Mouse (Mus musculus): ENCODE results near the gene Mt1.
A peak's percentile ranks its signal among the peaks of the same experiment; 100 is the strongest.

The Mt1 gene

DNA sequence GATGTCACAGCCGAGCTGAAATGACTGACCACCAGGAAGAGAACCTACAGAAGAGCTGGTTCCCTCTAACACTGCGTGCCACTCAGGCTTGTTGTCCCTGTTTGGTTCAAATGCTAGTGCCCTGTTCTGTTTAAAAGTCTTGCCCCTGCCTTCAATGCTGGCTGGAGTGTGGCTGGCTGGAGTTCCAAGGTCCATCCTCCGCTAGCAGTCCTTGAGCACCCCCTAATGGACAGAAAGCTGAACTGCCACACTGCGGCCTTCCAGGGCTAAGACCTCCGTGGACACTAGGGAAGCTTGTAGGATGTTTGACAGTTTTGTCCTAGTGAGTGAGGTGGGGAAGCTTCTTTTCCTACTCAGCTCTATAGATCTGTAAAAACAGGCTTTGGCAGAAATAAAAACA lies 26.9 kb downstream of the Mt1 start:
- no peak for DNase-seq (ENCODE audit: low read depth, low spot score)

DNA sequence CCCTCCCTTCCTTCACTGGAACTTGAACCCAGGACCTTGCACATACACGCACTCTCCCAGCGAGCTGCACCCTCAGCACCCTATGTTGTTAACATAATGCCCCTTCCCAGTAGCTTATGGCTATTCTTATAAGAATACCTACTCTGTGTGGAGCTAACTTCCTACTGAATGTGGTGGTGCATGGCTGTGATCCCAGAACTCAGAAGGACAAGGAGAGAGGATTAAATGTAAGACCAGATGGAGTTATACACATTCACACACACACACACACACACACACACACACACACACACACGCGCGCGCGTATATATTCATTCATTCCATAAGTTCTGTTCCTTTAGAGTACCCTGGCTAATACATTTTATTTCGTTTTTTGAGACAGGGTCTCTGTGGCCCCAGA lies 27.4 kb downstream of the Mt1 start:
- no peak for DNase-seq (ENCODE audit: low read depth, low spot score)

DNA sequence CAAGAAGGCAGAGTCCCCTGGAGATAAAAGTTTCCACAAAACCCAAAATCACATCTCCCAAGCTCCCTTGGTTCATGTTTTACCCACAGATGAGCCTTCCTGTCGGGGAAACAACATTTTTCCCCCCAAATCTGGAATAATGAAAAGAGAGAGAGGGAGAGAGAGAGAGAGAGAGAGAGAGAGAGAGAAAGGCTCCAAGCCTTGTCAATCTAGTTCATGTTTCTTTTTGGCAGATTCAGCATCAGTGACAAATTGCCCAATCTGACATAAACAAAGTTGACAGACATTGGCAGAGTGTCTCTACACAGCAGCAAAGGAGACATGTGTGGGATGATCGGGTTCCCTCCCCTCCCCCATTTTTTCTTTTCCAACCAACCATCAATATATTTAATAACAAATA lies 28.6 kb downstream of the Mt1 start:
- DNase-seq (ENCODE audit: low read depth, low spot score): no peak

DNA sequence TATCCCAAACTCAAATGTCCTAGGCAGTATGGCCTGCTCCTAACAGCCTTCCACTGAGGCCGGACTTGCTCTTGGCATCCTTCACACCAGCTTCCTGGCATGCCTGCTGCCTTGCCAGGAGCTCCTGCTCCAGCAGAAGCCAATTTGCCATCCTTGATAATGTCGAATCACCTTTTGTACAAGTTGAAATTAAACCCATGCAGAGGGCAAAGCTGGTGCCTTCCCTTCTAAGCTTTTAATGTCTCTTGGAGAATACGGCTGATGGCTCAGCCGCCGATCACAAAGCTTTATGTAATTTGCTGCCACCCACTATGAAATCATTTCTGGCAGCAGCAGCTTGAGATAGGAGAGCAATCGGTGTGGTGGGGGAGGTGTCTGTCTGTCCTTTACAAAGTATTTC lies 30.8 kb downstream of the Mt1 start:
- DNase-seq (ENCODE audit: low read depth, low spot score): peak; percentile 87

DNA sequence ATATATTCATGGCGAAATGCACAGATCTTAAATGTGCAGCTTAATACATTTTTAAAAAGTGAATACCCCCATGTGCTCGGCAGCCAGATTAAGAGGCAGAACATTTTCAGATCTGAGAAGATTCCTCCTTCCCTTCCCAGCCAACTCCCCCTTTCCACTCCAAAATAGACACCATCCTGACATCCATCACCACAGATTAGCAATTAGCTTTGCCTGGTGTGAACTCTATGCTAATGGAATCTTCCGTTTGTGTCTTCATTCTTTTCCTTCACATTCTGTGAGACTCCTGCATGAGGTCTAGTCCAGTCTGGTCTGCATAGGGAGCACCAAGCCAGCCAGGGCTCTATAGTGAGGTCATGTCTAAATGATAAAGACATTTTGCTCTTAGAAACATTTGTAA lies 31.3 kb downstream of the Mt1 start:
- peak; percentile 74 for DNase-seq (ENCODE audit: low read depth, low spot score)

DNA sequence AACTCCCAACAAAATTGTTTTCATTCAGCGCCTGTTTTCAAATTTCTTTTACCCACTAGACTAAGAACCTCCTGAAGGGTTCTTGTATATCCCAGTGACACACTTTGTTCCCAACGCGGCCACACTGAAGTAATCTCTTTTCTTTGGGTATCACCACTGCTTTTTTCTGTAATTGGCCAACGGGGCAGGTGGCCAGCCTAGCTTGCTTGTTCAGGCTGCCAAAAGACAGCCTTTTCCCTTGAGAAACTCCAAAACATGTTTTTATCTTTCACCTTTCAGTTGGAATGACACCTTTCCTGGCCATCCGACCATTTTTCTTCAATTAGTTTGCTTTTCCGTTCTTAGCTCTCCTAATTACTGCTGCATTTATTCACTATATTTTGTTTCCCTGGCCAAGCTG lies 34.9 kb downstream of the Mt1 start:
- no peak for DNase-seq (ENCODE audit: low read depth, low spot score)

DNA sequence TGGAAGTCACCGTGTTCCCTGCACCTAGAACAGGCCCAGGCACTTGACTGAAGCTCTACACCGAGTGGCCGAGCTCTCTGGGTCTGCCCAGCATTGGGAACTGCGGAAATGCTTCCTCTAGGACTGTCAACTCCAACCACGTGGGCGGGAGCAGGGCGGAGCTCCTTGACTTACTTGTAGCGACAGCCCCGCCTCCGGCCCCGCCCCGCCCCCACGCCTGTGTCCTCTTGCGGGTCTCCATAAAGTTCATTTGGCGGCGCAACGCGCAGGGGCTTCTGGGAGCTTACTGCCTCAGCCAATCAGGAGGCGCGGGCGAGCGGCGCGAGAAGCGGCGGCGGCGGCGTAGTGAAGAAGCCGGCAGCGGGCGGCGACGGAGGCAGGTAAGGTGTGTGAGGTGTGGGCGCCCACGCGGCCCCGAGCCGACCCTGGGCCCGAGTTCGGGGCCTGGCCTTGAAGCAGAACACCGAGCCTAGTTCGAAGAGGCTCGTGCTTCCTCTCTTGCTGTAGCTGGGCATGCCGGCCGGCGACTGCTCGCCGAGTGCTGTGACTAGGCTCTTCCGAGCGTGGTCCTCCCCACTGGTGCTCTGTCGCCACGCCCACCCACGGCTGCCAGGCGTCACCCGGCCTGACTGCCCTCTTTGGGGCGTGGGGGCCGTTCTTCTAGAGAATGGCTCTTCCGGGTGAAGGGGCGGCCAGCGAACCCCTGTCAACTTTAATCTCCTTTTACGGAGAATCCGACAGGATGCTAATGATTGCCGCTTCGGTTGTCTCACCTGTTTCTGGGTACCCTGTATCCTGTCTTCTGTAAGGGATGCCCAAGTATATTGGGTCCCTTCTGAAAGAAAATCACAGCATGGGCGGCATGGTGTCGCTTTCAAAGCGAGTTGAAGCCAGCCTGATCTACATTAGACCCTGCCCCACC lies 35.6 kb downstream of the Mt1 start, which contains the start of gene Nup93:
Gene Nup93, plus strand, starts transcription at position 313 of the 922 bp plus-strand sequence.
- peak; percentile 97 for DNase-seq (ENCODE audit: low read depth, low spot score)

DNA sequence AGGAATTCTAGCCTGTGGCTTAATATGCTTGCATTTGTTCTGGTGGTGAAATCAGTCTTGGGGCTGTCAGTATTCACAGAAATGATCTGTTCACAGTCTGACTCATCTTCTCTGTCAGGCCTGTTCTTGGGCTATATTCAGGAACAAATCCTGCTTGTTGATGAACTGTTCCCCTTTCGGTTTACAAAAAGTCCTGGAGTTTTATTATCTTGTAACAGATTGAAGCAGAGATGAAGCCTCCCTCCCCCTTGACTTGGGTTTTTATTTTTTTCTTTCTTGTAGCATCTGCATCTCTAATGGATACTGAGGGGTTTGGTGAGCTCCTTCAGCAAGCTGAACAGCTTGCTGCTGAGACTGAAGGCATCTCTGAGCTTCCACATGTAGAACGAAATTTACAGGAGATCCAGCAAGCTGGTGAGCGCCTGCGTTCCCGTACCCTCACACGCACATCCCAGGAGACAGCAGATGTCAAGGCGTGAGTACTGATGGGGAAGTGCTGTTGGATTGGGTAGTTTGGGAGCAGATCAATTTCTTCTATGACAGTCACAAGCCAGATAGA lies 48.6 kb downstream of the Mt1 start:
- DNase-seq (ENCODE audit: low read depth, low spot score): peak; percentile 65
